Mouse (Mus musculus) kidney, adult 2 months (tissue): ENCODE measurements at regions not wholly inside any gene's neighbourhood (a gene's known extent, or its start where the extent isn't known, plus 50 kb on each side); places are given as distances from the start of the nearest gene placed in this dataset.

Source experiments
- CTCF ChIP-seq: fragments of 200-500 bp; conservative IDR thresholded peaks from 2 replicates; pipeline ENCODE4 v1.5.1; 2011; ENCODE audit warnings: low read depth, mild to moderate bottlenecking, control low read depth, low read length, moderate library complexity, mixed read lengths; ENCODE audit not compliant: insufficient read depth, insufficient read length
- POLR2A ChIP-seq: fragments of 200-500 bp; IDR thresholded peaks from one replicate; pipeline ENCODE4 v1.6.1; 2011; ENCODE audit warnings: low read depth, low read length, control low read depth

DNA sequence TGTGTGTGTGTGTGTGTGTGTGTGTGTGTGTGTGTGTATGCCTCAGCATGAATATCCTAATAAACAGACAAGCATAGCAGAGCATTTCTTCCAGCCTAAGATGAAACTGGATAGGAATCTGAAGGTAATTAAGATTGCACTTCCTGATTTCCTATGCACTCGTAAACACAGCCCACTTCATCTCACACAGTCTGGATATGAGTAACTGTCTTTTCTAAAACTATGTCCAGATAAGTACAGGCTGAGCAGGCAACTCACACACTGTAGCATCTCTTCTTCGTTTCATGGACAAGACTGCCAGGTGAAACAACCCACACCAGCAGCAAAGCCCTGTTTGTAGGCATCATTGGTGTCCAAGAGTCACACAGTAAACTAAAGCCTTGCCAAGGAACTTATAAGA, 261.1 kb downstream of the Pdha2 start:
- TF ChIP-seq CTCF: no peak
- TF ChIP-seq POLR2A: no peak
